Mouse (Mus musculus): ENCODE data around the gene Atad2b.
"Not testable (repeated sequence)": the region's sequence is repeated elsewhere in the genome, so short reads cannot be mapped to it uniquely, and the experiment has no call there.

The Atad2b gene

DNA sequence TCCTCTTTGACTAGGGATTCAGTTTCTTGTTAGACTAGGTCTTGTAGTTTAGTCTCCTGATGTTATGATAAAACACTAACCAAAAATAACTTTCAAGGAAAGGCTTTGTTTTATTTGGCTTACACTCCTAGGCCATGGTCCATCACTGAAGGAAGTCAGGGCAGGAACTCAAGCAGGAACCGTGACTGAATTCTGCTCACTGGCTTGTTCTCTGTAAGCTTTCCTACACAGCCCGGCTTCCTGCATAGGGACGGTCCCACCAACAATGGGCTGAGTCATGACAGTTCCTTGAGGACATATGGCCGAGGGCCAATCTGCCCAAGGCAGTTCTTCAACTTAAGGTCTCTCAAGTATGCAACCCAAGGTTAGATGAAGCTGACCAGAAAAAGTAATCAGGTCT, 5.4 kb upstream of the Atad2b start:
- peak; percentile 16 for DNase-seq

DNA sequence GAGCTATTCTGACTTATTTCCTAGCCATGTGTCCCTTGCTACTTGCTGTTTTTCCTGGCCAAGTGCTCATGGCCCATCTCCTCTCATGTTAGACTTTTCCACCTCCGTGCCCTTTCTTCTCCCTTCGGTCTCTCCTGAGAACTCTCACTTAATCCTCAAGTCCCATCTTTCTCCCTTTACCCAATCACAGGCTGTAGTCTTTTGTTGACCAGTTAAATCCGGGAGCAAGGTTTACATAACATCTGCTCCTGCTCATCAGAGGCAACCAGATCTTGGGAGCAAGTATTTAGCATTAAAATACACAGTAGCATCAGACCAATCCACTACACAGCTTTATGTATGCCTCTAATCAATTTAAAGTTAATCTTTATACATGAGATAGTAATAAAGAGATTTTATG, 2.7 kb upstream of the Atad2b start:
- DNase-seq, result no peak

DNA sequence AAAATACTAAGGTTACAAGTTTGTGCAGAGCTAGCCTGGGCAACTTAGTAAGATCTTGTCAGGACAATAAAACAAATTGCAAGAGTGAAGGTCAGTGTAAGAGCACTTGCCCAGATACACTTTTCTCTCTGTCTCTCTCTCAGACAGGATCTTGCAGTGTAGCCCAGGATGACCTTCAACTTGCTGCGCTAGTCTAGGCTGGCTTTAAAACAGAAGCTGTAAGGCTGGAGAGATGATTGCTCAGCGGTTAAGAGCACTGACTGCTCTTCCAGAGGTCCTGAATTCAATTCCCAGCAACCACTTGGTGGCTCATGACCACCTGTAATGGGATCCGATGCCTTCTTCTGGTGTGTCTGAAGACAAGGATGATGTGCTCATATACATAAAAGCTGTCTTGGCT, 2.2 kb upstream of the Atad2b start:
- DNase-seq, result no peak

DNA sequence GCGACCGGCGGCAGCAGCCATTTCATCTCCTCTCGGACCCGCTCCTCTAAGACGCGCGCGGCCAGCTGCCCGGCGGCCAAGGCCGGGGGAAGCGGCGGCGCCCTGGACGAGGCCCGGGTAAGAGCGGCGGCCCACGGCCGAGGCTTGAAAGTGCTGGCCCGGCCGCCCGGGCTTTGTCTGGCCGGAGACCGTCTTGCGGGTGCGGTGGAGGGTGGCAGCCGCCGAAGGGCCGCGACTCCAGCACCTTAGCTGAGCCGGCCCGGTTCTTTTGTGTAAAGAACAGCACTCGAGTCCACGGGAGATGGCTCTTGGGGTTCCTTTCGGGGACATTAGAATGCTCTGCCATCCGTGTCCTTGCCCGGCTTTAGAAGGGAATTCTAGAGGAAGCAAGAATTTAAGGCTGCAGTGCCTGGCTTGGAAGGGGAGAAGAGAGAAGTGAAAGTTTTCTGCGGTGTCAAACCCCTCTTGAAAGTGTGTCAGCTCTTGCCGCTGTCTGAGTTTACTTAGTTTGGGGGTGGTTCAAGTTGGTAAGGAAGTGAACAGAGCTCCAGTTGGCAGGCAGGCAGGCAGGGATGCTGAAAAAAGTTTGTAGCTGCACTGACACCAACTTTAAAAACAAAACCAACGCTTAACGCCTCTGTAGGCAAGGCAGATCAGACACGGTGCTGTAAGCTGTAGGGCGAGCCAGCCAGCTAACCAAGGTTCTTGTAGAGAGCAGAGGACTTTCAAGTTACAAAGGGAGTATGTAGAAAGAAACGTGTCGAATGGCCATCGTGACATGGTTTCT, 845 bp downstream of the Atad2b start:
- peak; percentile 81 for DNase-seq

DNA sequence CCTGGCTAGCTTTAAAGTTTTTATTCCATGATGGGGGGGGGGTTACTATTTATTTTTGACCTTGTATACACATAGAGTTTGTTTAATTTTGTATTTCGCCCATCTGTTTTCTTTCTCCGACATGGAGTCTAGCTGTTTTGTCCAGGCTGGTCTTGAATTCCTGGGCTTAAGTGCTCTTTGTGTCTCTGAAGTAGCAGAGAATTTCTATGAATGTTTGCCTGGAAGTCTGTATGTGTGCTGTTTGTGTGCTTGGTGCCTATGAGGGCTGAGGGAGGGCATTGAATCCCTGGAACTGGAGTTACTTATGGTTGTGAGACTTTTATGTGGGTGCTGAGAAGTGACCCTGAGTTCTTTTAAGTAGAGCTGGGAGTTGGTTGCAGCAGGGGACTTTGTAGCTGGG, 11.0 kb downstream of the Atad2b start:
- peak; percentile 43 for DNase-seq

DNA sequence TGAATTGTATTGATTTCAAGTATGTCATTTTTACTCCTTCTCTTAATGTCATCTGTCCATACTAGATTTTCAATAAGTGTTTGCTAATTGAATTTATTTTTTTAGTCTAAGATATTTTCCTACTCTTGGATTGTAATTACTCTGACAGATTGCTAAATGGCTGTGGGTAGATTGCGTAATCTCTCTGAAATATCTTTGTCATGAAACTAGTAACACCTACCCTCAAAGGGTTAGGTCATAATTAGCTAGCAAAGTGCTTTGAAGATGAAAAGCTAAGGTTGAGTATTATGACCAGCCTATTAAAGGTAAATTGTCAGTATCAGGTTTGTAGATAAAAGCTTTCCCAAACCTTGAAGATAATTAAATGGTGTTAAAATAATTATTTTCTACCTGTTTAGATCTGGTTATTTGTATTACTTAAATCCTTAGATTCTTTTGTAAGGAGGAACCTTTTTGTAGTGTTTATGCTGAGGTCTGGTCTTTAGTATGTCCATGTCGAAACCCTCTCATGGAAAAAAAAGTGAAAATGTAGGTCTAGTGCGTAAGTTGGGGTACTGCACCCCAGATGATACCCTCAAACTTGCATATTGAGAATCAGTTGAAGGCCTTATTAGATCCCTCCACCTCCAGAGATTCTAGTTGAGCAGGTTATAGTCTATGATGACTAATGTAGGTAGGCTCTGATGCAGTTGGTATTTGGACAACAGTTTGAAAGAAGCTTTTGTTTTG, 13.8 kb downstream of the Atad2b start:
- peak; percentile 45 for DNase-seq

DNA sequence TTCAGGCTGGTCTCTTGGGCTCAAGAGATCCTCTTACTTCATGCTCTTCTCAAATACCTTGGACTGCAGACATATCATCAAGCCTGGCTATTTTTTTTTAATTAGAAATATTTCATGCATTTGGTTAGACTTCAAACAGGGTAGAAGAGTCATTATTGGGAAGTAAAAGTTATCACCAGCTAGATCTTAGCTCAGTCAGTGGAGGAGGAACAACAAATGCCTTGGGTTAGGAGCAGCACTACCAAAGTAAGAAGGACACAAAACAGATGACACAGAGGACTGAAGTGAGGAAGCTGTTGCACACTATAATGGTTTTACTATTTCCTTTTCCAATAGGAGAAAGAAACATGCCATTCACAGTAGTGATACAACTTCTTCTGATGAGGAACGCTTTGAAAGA, 35.1 kb downstream of the Atad2b start:
- DNase-seq, result no peak

DNA sequence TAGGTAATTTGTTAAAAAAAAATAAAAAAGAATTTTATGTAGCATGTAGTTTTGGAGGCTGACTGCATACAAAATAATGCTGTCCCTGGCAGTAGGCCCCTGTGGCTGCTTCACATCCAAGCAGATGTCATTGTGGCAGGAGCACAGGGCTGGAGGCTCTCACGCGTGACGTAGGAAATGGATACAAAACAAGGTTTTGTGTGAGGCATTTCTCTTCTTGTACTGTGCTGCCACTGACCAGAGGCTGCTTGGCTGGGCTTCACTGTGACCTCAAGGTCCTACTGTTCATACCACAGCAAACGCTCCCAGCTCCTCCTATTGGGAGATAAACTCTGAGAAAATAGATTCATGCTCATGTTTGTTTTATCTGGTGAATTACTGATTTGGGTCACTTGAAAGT, 36.0 kb downstream of the Atad2b start:
- no peak for DNase-seq

DNA sequence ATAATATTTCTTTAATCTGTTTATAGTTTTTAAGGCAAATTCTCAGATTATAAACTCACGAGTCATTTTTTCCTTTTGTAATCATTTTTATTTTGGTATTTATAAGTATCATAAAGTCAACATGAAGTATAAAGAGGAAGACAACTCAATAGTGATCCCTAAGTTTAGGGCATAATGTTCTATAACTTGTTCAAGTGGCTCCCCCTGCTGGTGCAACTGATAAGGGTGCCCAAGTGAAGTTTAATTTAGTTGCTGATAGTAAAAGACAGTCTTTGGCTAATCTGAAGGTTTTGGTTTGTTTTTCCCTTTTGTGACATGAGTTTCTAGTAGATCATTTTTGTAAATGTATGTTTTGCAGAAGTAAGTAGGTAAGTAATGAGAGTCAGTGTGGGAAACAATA, 55.8 kb downstream of the Atad2b start:
- DNase-seq, result peak; percentile 93

DNA sequence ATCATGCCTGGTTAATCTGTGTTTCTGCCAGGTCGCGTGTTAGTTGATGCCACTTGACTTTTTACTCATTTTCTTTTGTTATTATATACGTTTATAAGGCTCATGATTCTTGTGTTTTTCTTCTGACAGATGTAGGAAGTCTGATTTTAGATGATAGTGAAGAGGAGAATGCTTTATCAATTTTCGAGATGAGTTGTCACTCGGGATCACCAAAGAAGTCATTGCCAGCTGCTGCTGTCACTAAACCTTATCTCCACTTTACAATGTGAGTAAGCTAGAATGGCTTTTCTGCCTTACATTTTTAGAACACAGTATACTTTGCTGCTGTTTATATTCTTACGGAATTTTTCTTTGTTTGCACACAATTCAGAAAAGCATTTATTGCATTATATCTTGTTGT, 61.2 kb downstream of the Atad2b start:
- no peak for DNase-seq

DNA sequence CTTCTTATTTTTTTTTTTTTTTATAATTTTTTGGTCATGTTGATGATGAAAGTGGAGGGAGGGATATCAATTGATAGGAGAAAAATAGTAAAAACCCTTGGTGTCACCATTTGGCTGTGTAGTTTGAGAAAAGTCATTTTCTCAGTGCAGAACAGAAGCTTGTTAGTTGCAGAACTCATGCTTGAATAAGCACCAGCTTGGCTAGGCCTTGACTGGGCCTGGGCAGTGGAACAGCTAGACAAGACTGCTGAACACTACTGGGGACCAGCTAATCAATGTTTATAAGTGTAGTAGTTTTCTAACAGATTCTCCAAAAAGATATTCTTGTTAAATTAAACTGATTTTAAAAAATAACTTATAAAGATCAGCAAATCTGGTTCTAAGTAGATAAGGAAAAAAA, 79.8 kb downstream of the Atad2b start:
- DNase-seq, result no peak

DNA sequence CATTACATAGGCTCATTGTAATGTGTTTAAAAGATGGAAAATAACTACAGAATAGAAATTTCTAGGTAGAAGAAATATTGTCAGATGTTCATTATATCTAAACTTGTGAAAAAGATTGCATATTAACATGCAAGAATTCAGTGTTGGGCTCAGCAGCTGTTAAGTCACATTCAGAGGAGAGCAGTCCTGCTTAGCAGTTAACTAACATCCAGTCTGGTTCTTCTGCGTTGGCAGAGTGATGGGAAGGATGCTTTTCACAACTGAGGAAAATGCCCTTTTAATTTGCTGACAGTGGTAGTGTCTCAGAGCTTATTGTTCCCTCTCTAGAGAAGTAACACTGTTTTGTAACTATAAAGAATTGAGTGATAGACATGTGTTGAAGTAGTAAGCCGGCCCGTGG, 88.2 kb downstream of the Atad2b start:
- DNase-seq, result no peak

DNA sequence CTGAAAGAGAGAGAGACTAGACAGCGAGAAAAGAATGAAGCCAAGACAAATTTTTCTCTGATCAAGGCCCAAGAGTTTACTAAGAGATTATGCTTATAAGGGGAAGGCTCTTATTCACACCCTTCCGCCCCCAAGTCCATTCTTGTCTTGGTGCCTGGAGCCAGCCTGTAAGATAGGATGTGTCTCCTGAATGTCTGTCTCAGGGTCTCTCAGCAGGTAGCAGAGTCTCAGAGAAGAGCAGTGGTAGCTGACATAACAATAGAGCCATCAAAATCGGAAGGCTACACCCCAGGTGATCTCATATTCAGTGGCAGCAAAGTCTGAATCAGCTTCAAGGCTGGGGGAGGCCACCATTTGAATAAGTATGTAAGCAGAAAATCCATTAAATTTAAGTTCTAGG, 88.6 kb downstream of the Atad2b start:
- DNase-seq, result not testable (repeated sequence)

DNA sequence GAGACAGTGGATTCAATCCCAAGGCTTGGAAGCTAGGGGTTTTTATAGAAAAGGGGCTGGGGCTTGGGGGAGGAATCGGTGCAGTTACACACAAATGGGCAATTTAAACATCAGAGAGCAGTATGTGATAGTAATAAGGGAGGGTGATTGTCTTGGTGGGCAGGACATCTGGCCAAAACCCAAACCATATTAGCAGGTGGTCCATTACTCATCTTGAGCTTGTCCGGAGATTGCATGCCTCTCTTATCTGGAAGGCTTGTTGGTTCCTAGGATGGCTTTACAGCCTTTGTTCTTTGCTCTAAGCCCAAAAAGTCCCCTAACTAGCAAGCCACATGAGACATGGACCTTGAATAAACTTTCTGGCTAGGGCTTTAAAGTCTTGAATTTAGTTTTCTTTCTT, 91.5 kb downstream of the Atad2b start:
- DNase-seq, result not testable (repeated sequence)

DNA sequence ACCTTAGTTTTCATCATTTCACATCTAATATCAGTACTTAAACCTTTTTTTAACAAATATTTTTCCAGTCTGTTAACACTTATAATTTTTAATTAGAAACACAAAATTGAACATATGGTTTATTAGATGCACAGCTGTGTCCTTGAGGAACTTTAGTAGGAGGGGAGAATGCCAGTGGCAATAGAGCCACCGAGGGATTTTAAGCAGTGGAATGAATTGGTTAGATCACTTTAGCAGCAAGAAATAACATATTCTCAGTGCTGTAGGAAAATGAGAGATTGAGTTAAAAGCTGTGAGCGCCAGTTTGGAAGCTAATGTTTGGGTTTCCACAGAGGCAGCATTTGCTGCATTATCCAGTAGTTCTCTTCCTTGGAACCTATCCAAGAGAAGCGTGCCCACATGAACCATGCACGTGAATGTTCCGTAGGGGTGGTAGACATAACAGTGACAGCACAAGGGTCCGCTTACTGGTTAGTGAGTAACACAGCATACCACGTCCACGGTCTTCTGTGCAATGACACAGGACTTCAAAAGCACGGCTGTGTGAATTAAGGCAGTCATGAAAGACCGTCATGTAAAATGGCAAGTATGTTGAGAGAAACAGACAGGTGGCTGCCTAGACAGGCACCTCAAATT, 108.2 kb downstream of the Atad2b start:
- no peak for DNase-seq

DNA sequence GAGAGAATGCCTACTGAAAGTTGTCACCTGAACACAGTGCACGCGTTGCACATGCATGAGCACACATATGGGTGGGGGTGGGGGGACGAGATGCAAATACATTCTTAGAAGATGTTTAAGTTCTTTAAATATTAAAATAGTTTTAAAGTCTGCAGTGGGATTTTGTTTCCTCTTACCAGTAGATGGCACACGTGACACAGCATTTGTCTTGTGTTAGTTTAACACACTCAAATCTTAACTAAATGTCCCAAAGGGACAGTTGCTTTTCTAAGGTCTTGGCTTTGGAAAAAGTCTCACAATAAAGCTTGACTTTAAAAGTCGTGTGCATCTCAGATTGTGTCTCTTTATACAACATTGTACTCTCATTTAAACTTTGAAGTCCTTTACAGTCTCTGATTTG, 111.9 kb downstream of the Atad2b start:
- no peak for DNase-seq

DNA sequence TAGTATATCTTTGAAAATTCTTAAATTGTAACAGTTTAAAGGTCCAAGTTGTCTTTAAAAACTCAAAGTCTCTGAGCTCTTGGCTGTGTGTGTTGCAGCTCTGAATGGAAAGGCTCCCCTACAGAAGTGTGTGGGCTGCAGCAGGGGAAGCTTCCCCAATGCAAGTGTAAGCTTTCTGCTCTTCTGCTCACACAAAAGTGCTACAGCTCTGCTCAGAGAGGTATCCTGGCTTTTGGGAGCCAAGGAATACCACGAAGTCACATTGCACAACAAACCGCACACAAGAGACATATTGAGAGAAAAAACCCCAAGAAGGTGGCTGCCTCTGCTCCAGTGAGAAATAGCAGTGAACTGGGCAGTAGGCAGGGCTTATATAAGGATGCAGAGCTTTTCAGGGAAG, 120.9 kb downstream of the Atad2b start:
- DNase-seq, result no peak

DNA sequence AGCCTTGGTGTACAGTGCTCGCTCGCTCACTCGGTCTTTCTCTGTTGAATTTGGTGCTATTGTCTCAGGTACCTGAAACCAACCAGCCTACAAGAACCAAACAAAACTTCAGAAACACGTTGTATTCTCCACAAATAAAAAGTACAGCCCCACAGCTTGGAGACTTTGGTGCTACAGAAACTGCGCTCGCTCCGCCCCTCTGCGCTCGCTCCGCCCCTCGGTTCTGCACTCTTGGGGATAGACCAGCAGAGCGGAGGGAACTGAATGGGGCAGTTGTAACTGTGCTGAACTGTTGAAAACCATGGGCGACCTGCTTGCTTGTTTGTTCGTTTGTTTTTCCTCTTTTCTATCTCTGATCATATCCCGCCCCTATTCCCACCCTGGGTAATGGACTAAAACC, 127.0 kb downstream of the Atad2b start:
- no peak for DNase-seq

DNA sequence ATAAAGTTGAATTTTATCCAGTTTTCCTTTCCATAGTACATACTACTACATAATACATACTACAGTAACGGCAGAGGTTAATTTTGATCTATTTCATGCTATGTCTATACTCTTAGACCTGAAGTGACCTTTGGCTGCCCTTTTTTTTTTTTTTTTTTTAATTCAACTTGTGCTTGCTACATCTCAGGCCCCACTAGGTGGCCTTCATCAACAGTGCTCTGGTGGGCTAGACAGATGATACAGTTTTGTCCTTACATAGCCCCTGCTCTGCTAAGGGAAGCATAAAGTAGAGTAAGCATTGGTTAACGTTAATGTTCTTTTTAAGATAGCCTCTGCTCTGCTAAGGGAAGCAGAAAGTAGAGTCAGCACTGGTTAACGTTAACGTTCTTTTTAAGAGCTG, 131.0 kb downstream of the Atad2b start:
- no peak for DNase-seq

DNA sequence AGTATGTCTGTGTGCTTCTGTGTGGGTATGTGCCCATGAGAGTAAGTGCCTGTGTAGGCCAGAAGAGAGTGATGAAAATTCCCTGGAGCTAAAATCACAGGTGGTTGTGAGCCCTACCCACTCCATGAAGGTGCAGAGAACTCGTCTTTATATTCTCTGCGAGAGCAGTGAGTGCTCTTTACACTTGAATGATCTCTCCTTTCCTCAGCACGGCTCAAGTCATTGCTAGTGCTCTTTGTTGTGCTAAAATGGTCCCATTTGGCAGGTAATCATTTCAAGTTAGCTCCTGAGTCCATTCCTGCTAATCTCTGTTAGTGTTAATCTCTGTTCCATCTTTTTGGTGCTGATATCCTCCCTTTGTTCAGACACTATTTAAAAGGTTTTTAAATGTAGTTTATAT, 150.4 kb downstream of the Atad2b start:
- DNase-seq, result no peak

DNA sequence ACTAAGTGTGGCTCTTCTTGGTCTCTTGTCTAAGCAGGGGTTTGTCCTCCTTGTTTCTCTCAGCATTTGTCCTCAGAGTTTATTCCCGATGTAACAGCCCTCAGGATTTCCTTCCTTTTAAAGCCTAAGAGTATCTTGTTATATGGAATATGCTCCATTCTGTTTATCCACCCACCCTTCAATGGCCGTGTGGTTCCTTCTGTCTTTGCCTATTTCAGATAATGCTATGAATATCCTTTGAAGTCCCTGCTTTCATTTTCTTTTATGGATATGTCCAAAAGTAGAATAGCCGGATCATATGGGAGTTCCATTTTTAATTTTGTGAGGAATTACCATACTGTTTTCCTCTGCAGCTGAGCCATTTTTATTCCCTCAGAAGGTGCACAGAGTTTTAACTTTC, 153.0 kb downstream of the Atad2b start:
- DNase-seq, result no peak

DNA sequence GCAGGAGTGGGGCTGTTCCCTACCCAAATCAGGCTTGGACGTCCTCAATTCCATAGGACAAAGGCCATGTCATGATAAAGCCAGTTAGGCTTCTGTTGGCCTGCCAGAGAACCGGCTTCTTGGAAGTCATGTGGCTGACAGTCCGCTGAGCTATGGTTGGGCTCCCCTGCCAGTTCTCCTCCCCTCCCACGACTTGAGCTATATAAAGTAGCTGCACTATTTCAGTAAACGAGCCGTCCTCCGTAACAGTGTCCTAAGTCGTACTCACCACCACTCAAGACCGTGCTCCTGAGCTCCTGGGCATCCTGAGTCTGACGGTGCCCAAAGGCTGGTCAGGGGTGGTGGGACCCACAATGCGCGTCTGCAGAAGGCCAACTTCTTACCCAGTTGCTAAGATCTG, 156.0 kb downstream of the Atad2b start:
- DNase-seq, result no peak

DNA sequence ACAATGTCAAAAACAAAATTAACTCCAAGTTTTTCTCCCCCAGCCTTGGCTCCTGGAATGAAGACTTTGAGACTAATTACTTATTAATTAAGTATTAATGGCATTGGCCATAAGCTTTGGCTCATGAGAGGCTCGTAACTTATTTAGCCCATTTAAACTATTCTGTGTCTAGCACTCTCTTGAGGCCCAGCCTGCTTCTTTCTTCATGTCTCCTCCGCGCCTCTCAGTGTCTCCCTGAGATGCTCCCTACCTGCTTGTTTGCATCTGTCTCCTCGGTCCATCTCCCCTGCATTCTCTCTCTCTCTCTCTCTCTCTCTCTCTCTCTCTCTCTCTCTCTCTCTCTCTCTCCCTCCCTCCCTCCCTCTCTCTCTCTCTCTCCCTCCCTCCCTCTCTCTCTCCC, 164.3 kb downstream of the Atad2b start:
- no peak for DNase-seq

DNA sequence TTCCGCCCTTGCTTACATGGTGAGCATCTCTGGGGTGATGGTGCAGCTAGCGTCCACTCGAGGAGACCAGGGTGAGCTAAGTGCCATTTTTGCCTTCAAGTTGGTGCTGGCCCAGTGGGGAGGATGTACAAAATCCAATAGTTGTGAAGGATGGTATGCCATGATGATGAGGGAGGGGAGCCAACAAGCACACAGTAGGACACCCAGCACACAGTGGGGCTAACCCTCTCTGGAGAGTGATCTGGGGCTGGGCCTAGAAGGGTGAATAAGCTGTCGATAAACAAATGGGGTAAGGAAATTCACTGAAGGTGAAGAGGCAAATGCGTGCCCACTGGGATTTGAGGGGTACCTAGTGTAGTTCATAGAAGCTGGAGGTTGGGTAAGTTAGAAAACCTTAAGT, 167.6 kb downstream of the Atad2b start:
- DNase-seq, result no peak
